Mouse (Mus musculus): Measurements from ENCODE around the gene Gtdc1.
A peak's percentile ranks its signal among the peaks of the same experiment; 100 is the strongest.

The Gtdc1 gene

GRCm38 (mm10) chr2:44927482-44927811 lies at the start of gene Gtdc1:
Gene Gtdc1, minus strand, starts transcription at chr2:44927657.
- DNase-seq (ENCODE audit: low spot score) = no peak

- DNase-seq (ENCODE audit: low spot score) = no peak
These were observed 49.6 kb upstream of the Gtdc1 start for GRCm38 (mm10) chr2:44977051-44977450.

- DNase-seq (ENCODE audit: low spot score) = no peak
These were observed 49.0 kb upstream of the Gtdc1 start for GRCm38 (mm10) chr2:44976484-44976883.

- no peak for DNase-seq (ENCODE audit: low spot score)
These were observed 46.4 kb upstream of the Gtdc1 start for GRCm38 (mm10) chr2:44973828-44974227.

GRCm38 (mm10) chr2:44970087-44970646 lies 42.7 kb upstream of the Gtdc1 start:
- DNase-seq (ENCODE audit: low spot score) = no peak

GRCm38 (mm10) chr2:44969640-44970039 lies 42.2 kb upstream of the Gtdc1 start:
- no peak for DNase-seq (ENCODE audit: low spot score)

GRCm38 (mm10) chr2:44969226-44969625 lies 41.8 kb upstream of the Gtdc1 start:
- no peak for DNase-seq (ENCODE audit: low spot score)

GRCm38 (mm10) chr2:44965834-44966555 lies 38.5 kb upstream of the Gtdc1 start:
- no peak for DNase-seq (ENCODE audit: low spot score)

GRCm38 (mm10) chr2:44962620-44963019 lies 35.2 kb upstream of the Gtdc1 start:
- no peak for DNase-seq (ENCODE audit: low spot score)

- no peak for DNase-seq (ENCODE audit: low spot score)
These were observed 33.7 kb upstream of the Gtdc1 start for GRCm38 (mm10) chr2:44961192-44961591.

GRCm38 (mm10) chr2:44960561-44960960 lies 33.1 kb upstream of the Gtdc1 start:
- DNase-seq (ENCODE audit: low spot score) = no peak

GRCm38 (mm10) chr2:44957329-44957797 lies 29.9 kb upstream of the Gtdc1 start:
- no peak for DNase-seq (ENCODE audit: low spot score)

- DNase-seq (ENCODE audit: low spot score) = peak; percentile 48
These were observed 28.8 kb upstream of the Gtdc1 start for GRCm38 (mm10) chr2:44956232-44956631.

- no peak for DNase-seq (ENCODE audit: low spot score)
These were observed 28.0 kb upstream of the Gtdc1 start for GRCm38 (mm10) chr2:44955506-44955905.

GRCm38 (mm10) chr2:44954180-44954579 lies 26.7 kb upstream of the Gtdc1 start:
- no peak for DNase-seq (ENCODE audit: low spot score)

GRCm38 (mm10) chr2:44952830-44953422 lies 25.5 kb upstream of the Gtdc1 start:
- DNase-seq (ENCODE audit: low spot score) = peak; percentile 32

- DNase-seq (ENCODE audit: low spot score) = no peak
These were observed 24.3 kb upstream of the Gtdc1 start for GRCm38 (mm10) chr2:44951651-44952213.

GRCm38 (mm10) chr2:44944689-44945088 lies 17.2 kb upstream of the Gtdc1 start:
- DNase-seq (ENCODE audit: low spot score) = no peak

GRCm38 (mm10) chr2:44930951-44931350 lies 3.5 kb upstream of the Gtdc1 start:
- DNase-seq (ENCODE audit: low spot score) = no peak

- DNase-seq (ENCODE audit: low spot score) = peak; percentile 41
These were observed 1.2 kb upstream of the Gtdc1 start for GRCm38 (mm10) chr2:44928631-44929030.

- DNase-seq (ENCODE audit: low spot score) = peak; percentile 94
These were observed 575 bp downstream of the Gtdc1 start for GRCm38 (mm10) chr2:44926683-44927481.

- DNase-seq (ENCODE audit: low spot score) = no peak
These were observed 1.2 kb downstream of the Gtdc1 start for GRCm38 (mm10) chr2:44926167-44926682.
